Mouse (Mus musculus): ENCODE results near the gene Incenp.

GRCm38 (mm10) chr19:9914346-9914745 lies 15.0 kb upstream of the Incenp start:
- TF ChIP-seq POLR2A (IDR thresholded peaks at IDR 0.05; ENCODE audit: insufficient read depth, low read depth, low read length) (no peak), CTCF (IDR thresholded peaks at IDR 0.05; ENCODE audit: insufficient read depth, low read depth, low read length) (no peak)

Measured in olfactory bulb, adult 2 months (tissue).